Mouse (Mus musculus): Measurements from ENCODE around the gene Trim67.

Gene Trim67

GRCm38 (mm10) chr8:124792708-124793107, at the start of gene Trim67:
Trim67 (plus strand) TSS chr8:124793092.
- peak; percentile 83 for DNase-seq (ENCODE audit: low read depth, low spot score)

GRCm38 (mm10) chr8:124746661-124747060, 46.2 kb upstream of the Trim67 start:
- no peak for DNase-seq (ENCODE audit: low read depth, low spot score)

- peak; percentile 58 for DNase-seq (ENCODE audit: low read depth, low spot score)
Observed at GRCm38 (mm10) chr8:124751191-124751590, 41.7 kb upstream of the Trim67 start.

GRCm38 (mm10) chr8:124751709-124752173, 41.2 kb upstream of the Trim67 start, which contains the start of gene Fam89a:
Fam89a (minus strand) TSS chr8:124751832.
- peak; percentile 80 for DNase-seq (ENCODE audit: low read depth, low spot score)

- DNase-seq (ENCODE audit: low read depth, low spot score): no peak
Observed at GRCm38 (mm10) chr8:124752325-124752862, 40.5 kb upstream of the Trim67 start.

GRCm38 (mm10) chr8:124754101-124754791, 38.6 kb upstream of the Trim67 start:
- no peak for DNase-seq (ENCODE audit: low read depth, low spot score)

GRCm38 (mm10) chr8:124754792-124755190, 38.1 kb upstream of the Trim67 start:
- DNase-seq (ENCODE audit: low read depth, low spot score): no peak

GRCm38 (mm10) chr8:124755481-124755880, 37.4 kb upstream of the Trim67 start:
- DNase-seq (ENCODE audit: low read depth, low spot score): no peak

- DNase-seq (ENCODE audit: low read depth, low spot score): no peak
Observed at GRCm38 (mm10) chr8:124756153-124756552, 36.7 kb upstream of the Trim67 start.

- DNase-seq (ENCODE audit: low read depth, low spot score): no peak
Observed at GRCm38 (mm10) chr8:124756601-124757000, 36.3 kb upstream of the Trim67 start.

GRCm38 (mm10) chr8:124758544-124758943, 34.3 kb upstream of the Trim67 start:
- peak; percentile 76 for DNase-seq (ENCODE audit: low read depth, low spot score)

GRCm38 (mm10) chr8:124763061-124763460, 29.8 kb upstream of the Trim67 start:
- no peak for DNase-seq (ENCODE audit: low read depth, low spot score)

- no peak for DNase-seq (ENCODE audit: low read depth, low spot score)
Observed at GRCm38 (mm10) chr8:124772389-124772788, 20.5 kb upstream of the Trim67 start.

- peak; percentile 75 for DNase-seq (ENCODE audit: low read depth, low spot score)
Observed at GRCm38 (mm10) chr8:124775695-124776094, 17.2 kb upstream of the Trim67 start.

GRCm38 (mm10) chr8:124780236-124780635, 12.7 kb upstream of the Trim67 start:
- DNase-seq (ENCODE audit: low read depth, low spot score): no peak

- no peak for DNase-seq (ENCODE audit: low read depth, low spot score)
Observed at GRCm38 (mm10) chr8:124782431-124782830, 10.5 kb upstream of the Trim67 start.

GRCm38 (mm10) chr8:124783228-124783627, 9.7 kb upstream of the Trim67 start:
- peak; percentile 39 for DNase-seq (ENCODE audit: low read depth, low spot score)

GRCm38 (mm10) chr8:124784613-124785012, 8.3 kb upstream of the Trim67 start:
- no peak for DNase-seq (ENCODE audit: low read depth, low spot score)

- no peak for DNase-seq (ENCODE audit: low read depth, low spot score)
Observed at GRCm38 (mm10) chr8:124790676-124791075, 2.2 kb upstream of the Trim67 start.

GRCm38 (mm10) chr8:124791751-124792150, 1.1 kb upstream of the Trim67 start:
- no peak for DNase-seq (ENCODE audit: low read depth, low spot score)

GRCm38 (mm10) chr8:124792186-124792585, 706 bp upstream of the Trim67 start:
- DNase-seq (ENCODE audit: low read depth, low spot score): no peak

- DNase-seq (ENCODE audit: low read depth, low spot score): peak; percentile 79
Observed at GRCm38 (mm10) chr8:124793172-124793651, 320 bp downstream of the Trim67 start.
